Mouse (Mus musculus) sigmoid colon, adult 10 weeks (tissue): ENCODE measurements around the gene Gm10130. TPM values are rescaled to one million over a fixed set of nuclear protein-coding genes. Genes with fewer than 3 reads are reported as not detected.

ENCODE experiments used
- polyA plus RNA-seq: library from polyadenylated mRNA; stranded (reverse); fragments of 350-450 nt; fragmentation: Illumina TruSeq; extraction: RNeasy Lipid Tissue Mini Kit (QIAGEN cat#74804); gene quantifications from one replicate; pipeline ENCODE4 v1.2.3, GENCODE M21; 2014; ENCODE audit warnings: low read depth, low replicate concordance

Gm10130 gene
- polyA plus RNA-seq, result 4.3 TPM

GRCm38 (mm10) chr2:150323402-150323801 lies at the start of gene Gm10130:
Gene Gm10130, plus strand, starts transcription at chr2:150323702.

GRCm38 (mm10) chr2:150362113-150362877 lies 38.8 kb downstream of the Gm10130 start, which contains the start of gene 3300002I08Rik:
Gene 3300002I08Rik, minus strand, starts transcription at chr2:150362765.

Other genes with a start within 250 kb of the Gm10130 start
- 64.0 TPM for gene Zfp120, start 187.0 kb upstream of the Gm10130 start, polyA plus RNA-seq
- gene Gm10770, start 144.0 kb upstream of the Gm10130 start, polyA plus RNA-seq, result not detected
- gene Gm14139, start 141.9 kb upstream of the Gm10130 start, polyA plus RNA-seq, result not detected
- 14.0 TPM for gene Zfp937, start 105.6 kb upstream of the Gm10130 start, polyA plus RNA-seq
- 25.2 TPM for gene Gm21994, start 68.1 kb upstream of the Gm10130 start, polyA plus RNA-seq
- not detected for gene Gm14124, start 66.2 kb upstream of the Gm10130 start, polyA plus RNA-seq
- 7.8 TPM for gene 3300002I08Rik, start 39.1 kb downstream of the Gm10130 start, polyA plus RNA-seq
- 14.1 TPM for gene Zfp442, start 127.8 kb downstream of the Gm10130 start, polyA plus RNA-seq
- not detected for gene Zfp345, start 161.4 kb downstream of the Gm10130 start, polyA plus RNA-seq
- gene Cst7, start 246.7 kb downstream of the Gm10130 start, polyA plus RNA-seq, result 0.79 TPM